Mouse (Mus musculus): ENCODE data around the gene Ccr6. TPM values are rescaled to one million over a fixed set of nuclear protein-coding genes. Genes with fewer than 3 reads are reported as not detected.

Ccr6 gene
- polyA plus RNA-seq, 1 experiment from 2014 or later: 0.11 TPM

GRCm38 (mm10) chr17:8225746-8226145 is 10.1 kb upstream of the Ccr6 start:
- 80% methylated on average over 4 of the region's 4 CpGs for WGBS
- no peaks in the 10 kb centered on the region for H3K9me3 ChIP-seq (ENCODE audit: control insufficient read depth, low read length)
- ATAC-seq (ENCODE audit: low FRiP score) (no peak), DNase-seq (ENCODE audit: low spot score, missing footprints) (no peak)
- no peak overlapping the region for H3K4me3 ChIP-seq (ENCODE audit: low read depth, low read length)
- no peak overlapping the region for H3K9ac ChIP-seq (ENCODE audit: low read length)
- H3K27ac ChIP-seq (ENCODE audit: low read depth, low read length): no peak overlapping the region
- H3K4me1 ChIP-seq (ENCODE audit: control insufficient read depth, insufficient read depth, low read length): no peaks in the 10 kb centered on the region
- H3K4me2 ChIP-seq: no peak overlapping the region
- no peaks in the 10 kb centered on the region for H3K27me3 ChIP-seq (ENCODE audit: control insufficient read depth, insufficient read depth, low read length)
- H3K36me3 ChIP-seq (ENCODE audit: control insufficient read depth, insufficient read depth, low read length): no peaks in the 10 kb centered on the region

DNA sequence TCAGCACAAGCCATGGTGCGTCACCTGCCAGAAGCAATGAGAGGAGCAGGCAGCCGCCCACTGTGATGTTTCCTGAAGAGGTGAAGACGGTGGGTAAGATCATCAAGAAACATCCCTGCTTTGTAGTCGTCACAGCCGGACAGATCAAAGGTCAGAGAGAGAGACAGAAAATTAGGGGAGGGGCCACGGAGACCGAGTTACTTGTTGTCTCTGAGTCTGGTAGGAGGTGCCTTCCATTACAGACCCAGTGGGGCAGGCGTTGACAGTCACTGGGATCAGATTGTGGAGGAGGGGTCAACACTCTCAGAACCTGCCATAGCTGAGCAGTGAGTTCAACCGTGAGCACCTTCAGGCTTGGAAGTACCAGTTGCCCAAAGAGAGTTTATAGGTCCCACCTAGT is 7.2 kb upstream of the Ccr6 start:
- ATAC-seq (ENCODE audit: low FRiP score): no peak
- peak; percentile 35 for DNase-seq (ENCODE audit: low spot score, missing footprints)
- WGBS: 55% methylated on average over 9 of the region's 9 CpGs

DNA sequence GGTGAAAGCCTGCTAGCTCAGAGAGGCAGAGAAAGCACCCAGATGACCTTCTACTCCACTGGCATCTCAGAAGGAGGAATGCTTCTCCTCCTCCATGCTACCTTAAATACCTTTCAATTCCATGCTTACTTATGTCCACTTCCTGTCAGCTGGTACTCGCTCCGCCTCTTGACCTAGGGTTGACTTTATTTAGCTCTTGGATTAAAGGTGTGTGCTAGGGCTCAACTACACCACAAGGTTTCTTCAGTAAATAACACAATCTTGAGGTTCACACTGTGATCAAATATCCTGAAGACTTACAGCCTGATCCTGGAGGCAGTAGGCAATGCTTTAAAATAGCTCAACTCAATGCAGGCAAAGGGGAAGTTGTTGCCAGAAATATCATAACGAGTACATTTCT is 6.2 kb upstream of the Ccr6 start:
- H3K27me3 ChIP-seq (ENCODE audit: control insufficient read depth, insufficient read depth, low read length): no peaks in the 10 kb centered on the region
- H3K27ac ChIP-seq (ENCODE audit: low read depth, low read length): no peak overlapping the region
- WGBS: 87% methylated on average over 3 of the region's 3 CpGs
- no peaks in the 10 kb centered on the region for H3K36me3 ChIP-seq (ENCODE audit: control insufficient read depth, insufficient read depth, low read length)
- no peak overlapping the region for H3K4me2 ChIP-seq
- ATAC-seq (ENCODE audit: low FRiP score): no peak
- H3K9me3 ChIP-seq (ENCODE audit: control insufficient read depth, low read length): no peaks in the 10 kb centered on the region
- no peak overlapping the region for H3K9ac ChIP-seq (ENCODE audit: low read length)
- no peak overlapping the region for H3K4me3 ChIP-seq (ENCODE audit: low read depth, low read length)
- DNase-seq (ENCODE audit: low spot score, missing footprints): peak; percentile 12
- no peaks in the 10 kb centered on the region for H3K4me1 ChIP-seq (ENCODE audit: control insufficient read depth, insufficient read depth, low read length)

More for the DNA sequence above, 7.2 kb upstream of the Ccr6 start:
- H3K27ac ChIP-seq (ENCODE audit: low read depth, low read length): no peak overlapping the region
- H3K27me3 ChIP-seq (ENCODE audit: control insufficient read depth, insufficient read depth, low read length): no peaks in the 10 kb centered on the region
- H3K4me1 ChIP-seq (ENCODE audit: control insufficient read depth, insufficient read depth, low read length): no peaks in the 10 kb centered on the region
- H3K9ac ChIP-seq (ENCODE audit: low read length): no peak overlapping the region
- H3K4me3 ChIP-seq (ENCODE audit: low read depth, low read length): no peak overlapping the region
- H3K36me3 ChIP-seq (ENCODE audit: control insufficient read depth, insufficient read depth, low read length): no peaks in the 10 kb centered on the region
- H3K4me2 ChIP-seq: no peak overlapping the region
- no peaks in the 10 kb centered on the region for H3K9me3 ChIP-seq (ENCODE audit: control insufficient read depth, low read length)

DNA sequence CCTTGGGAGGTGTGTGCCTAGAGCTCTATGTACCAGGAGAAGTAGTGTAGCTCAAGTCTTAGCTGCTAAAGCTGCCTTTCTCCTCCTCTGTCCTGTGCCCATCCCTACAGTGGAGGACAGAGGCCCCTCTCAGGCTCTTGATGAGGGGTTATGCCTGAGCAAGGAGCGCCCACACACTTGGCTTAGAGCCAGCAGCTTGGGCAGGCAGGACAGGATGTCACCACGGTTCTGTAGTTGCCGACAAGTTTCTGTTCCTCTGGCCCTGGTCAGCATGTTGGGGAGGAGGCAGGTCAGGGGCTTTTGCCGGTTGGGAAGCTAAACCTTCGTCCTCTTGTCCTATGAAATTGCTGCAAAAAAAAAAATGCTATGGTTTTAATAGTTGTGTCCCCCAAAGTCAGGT is 3.8 kb upstream of the Ccr6 start:
- H3K9ac ChIP-seq (ENCODE audit: low read length): no peak overlapping the region
- 79% methylated on average over 5 of the region's 5 CpGs for WGBS
- H3K4me3 ChIP-seq (ENCODE audit: low read depth, low read length): no peak overlapping the region
- ATAC-seq (ENCODE audit: low FRiP score) (no peak), DNase-seq (ENCODE audit: low spot score, missing footprints) (peak; percentile 28)
- H3K36me3 ChIP-seq (ENCODE audit: control insufficient read depth, insufficient read depth, low read length): no peaks in the 10 kb centered on the region
- H3K27me3 ChIP-seq (ENCODE audit: control insufficient read depth, insufficient read depth, low read length): no peaks in the 10 kb centered on the region
- H3K4me1 ChIP-seq (ENCODE audit: control insufficient read depth, insufficient read depth, low read length): no peaks in the 10 kb centered on the region
- H3K4me2 ChIP-seq: no peak overlapping the region
- H3K27ac ChIP-seq (ENCODE audit: low read depth, low read length): no peak overlapping the region
- H3K9me3 ChIP-seq (ENCODE audit: control insufficient read depth, low read length): no peaks in the 10 kb centered on the region

DNA sequence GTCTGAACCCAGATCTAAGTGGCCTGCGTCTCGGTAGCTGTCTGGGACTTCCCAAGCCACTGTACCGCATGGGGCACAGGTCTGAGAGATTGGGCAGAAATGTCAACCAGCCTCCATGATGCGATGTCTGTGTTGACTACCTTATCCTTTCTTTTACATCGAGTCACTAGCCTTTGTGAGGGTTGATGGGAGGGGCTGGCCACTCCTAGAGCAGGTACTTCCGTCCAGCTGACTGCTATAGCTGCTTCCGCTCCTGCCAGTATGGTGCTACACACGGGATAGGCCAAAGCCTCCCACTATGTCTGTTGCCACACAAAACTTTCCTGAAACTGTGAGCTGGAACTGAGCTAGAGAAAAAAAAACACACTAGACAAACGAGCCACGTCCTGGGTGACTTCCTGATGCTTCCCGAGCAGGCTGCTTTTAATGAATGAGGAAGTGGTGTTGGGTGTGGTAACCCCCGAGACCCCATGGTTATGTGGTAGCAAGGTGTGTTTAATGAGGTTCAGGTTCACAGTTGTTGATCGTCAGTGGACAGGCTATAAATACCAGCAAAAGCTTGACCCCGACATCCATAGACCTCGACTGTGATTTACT is 2.1 kb upstream of the Ccr6 start:
- no peak overlapping the region for H3K4me2 ChIP-seq
- H3K27ac ChIP-seq (ENCODE audit: low read depth, low read length): no peak overlapping the region
- H3K9me3 ChIP-seq (ENCODE audit: control insufficient read depth, low read length): no peaks in the 10 kb centered on the region
- no peak overlapping the region for H3K9ac ChIP-seq (ENCODE audit: low read length)
- H3K27me3 ChIP-seq (ENCODE audit: control insufficient read depth, insufficient read depth, low read length): no peaks in the 10 kb centered on the region
- DNase-seq (ENCODE audit: low spot score, missing footprints) (peak; percentile 45), ATAC-seq (ENCODE audit: low FRiP score) (no peak)
- no peaks in the 10 kb centered on the region for H3K4me1 ChIP-seq (ENCODE audit: control insufficient read depth, insufficient read depth, low read length)
- no peak overlapping the region for H3K4me3 ChIP-seq (ENCODE audit: low read depth, low read length)
- no peaks in the 10 kb centered on the region for H3K36me3 ChIP-seq (ENCODE audit: control insufficient read depth, insufficient read depth, low read length)
- 86% methylated on average over 15 of the region's 15 CpGs for WGBS

GRCm38 (mm10) chr17:8234537-8234936 is 1.3 kb upstream of the Ccr6 start:
- H3K27ac ChIP-seq (ENCODE audit: low read depth, low read length): no peak overlapping the region
- H3K4me1 ChIP-seq (ENCODE audit: control insufficient read depth, insufficient read depth, low read length): no peaks in the 10 kb centered on the region
- H3K4me3 ChIP-seq (ENCODE audit: low read depth, low read length): no peak overlapping the region
- H3K36me3 ChIP-seq (ENCODE audit: control insufficient read depth, insufficient read depth, low read length): no peaks in the 10 kb centered on the region
- peak; percentile 6 for DNase-seq (ENCODE audit: low spot score, missing footprints)
- no peaks in the 10 kb centered on the region for H3K27me3 ChIP-seq (ENCODE audit: control insufficient read depth, insufficient read depth, low read length)
- no peak for ATAC-seq (ENCODE audit: low FRiP score)
- no peak overlapping the region for H3K4me2 ChIP-seq
- H3K9me3 ChIP-seq (ENCODE audit: control insufficient read depth, low read length): no peaks in the 10 kb centered on the region
- 88% methylated on average over 4 of the region's 4 CpGs for WGBS
- H3K9ac ChIP-seq (ENCODE audit: low read length): no peak overlapping the region

- Histone ChIP-seq H3K36me3 (ENCODE audit: control insufficient read depth, insufficient read depth, low read length) (no peaks in the 10 kb centered on the region), H3K9me3 (ENCODE audit: control insufficient read depth, low read length) (no peaks in the 10 kb centered on the region), H3K4me3 (ENCODE audit: low read depth, low read length) (no peak overlapping the region), H3K4me2 (no peak overlapping the region), H3K9ac (ENCODE audit: low read length) (no peak overlapping the region), H3K27ac (ENCODE audit: low read depth, low read length) (no peak overlapping the region), H3K4me1 (ENCODE audit: control insufficient read depth, insufficient read depth, low read length) (no peaks in the 10 kb centered on the region), H3K27me3 (ENCODE audit: control insufficient read depth, insufficient read depth, low read length) (no peaks in the 10 kb centered on the region)
- ATAC-seq (ENCODE audit: low FRiP score) (no peak), DNase-seq (ENCODE audit: low spot score, missing footprints) (peak; percentile 53)
- WGBS: 85% methylated on average over 15 of the region's 15 CpGs
These were observed 2.3 kb downstream of the Ccr6 start for GRCm38 (mm10) chr17:8238012-8238710.

GRCm38 (mm10) chr17:8239561-8239960 is 3.7 kb downstream of the Ccr6 start:
- Histone ChIP-seq H3K9me3 (ENCODE audit: control insufficient read depth, low read length) (no peaks in the 10 kb centered on the region), H3K4me1 (ENCODE audit: control insufficient read depth, insufficient read depth, low read length) (no peaks in the 10 kb centered on the region), H3K9ac (ENCODE audit: low read length) (no peak overlapping the region), H3K4me3 (ENCODE audit: low read depth, low read length) (no peak overlapping the region), H3K36me3 (ENCODE audit: control insufficient read depth, insufficient read depth, low read length) (no peaks in the 10 kb centered on the region), H3K27ac (ENCODE audit: low read depth, low read length) (no peak overlapping the region), H3K27me3 (ENCODE audit: control insufficient read depth, insufficient read depth, low read length) (no peaks in the 10 kb centered on the region), H3K4me2 (no peak overlapping the region)
- DNase-seq (ENCODE audit: low spot score, missing footprints) (no peak), ATAC-seq (ENCODE audit: low FRiP score) (no peak)
- 69% methylated on average over 3 of the region's 3 CpGs for WGBS

DNA sequence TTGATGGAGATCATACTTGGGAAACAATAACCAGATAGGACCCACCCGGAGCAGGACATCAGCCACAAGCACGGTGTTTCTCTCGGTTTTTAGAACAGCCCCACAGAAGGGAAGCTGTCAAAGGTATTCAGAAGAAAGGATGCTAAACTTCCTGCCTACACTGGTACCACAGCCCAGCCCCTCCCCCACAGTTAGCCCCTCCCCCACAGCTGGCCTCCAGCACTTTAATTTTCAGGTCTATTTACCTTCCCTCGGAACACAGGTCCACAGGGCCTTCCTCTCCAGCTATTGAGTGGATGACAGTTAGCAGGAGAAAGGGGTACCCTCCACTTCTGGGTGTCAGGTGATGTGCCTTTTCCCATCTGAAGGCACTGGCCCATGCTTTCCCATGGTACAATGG is 4.7 kb downstream of the Ccr6 start:
- Histone ChIP-seq H3K9me3 (ENCODE audit: control insufficient read depth, low read length) (no peaks in the 10 kb centered on the region), H3K4me3 (ENCODE audit: low read depth, low read length) (no peak overlapping the region), H3K9ac (ENCODE audit: low read length) (no peak overlapping the region), H3K4me2 (no peak overlapping the region), H3K36me3 (ENCODE audit: control insufficient read depth, insufficient read depth, low read length) (no peaks in the 10 kb centered on the region), H3K27ac (ENCODE audit: low read depth, low read length) (no peak overlapping the region), H3K27me3 (ENCODE audit: control insufficient read depth, insufficient read depth, low read length) (no peaks in the 10 kb centered on the region), H3K4me1 (ENCODE audit: control insufficient read depth, insufficient read depth, low read length) (no peaks in the 10 kb centered on the region)
- no peak for DNase-seq (ENCODE audit: low spot score, missing footprints)
- ATAC-seq (ENCODE audit: low FRiP score): no peak
- WGBS: 77% methylated on average over 4 of the region's 4 CpGs

All from midbrain, embryonic 11.5 days (tissue).